Mouse (Mus musculus) heart, postnatal 10 days (tissue): Measurements from ENCODE around the gene Vdr. TPM values are rescaled to one million over a fixed set of nuclear protein-coding genes. Genes with fewer than 3 reads are reported as not detected.
A peak's percentile ranks its signal among the peaks of the same experiment; 100 is the strongest.

ENCODE experiments used
- DNase-seq, 2 experiments: peaks; one replicate each; pipeline ENCODE4 v3.0.0; 2021
- intact Hi-C: fragments of 180-260 bp; cut with DNase I; formaldehyde crosslinking; loops from one replicate; pipeline ENCODE4 v1.15.1; 2025
- total RNA-seq, 2 experiments: library from RNA; stranded (reverse); gene quantifications; 2 replicates each; pipeline ENCODE4 v1.2.3; 2021

Gene Vdr
- total RNA-seq, 2 experiments from 2014 or later = 1.6 to 2.3 TPM

DNA sequence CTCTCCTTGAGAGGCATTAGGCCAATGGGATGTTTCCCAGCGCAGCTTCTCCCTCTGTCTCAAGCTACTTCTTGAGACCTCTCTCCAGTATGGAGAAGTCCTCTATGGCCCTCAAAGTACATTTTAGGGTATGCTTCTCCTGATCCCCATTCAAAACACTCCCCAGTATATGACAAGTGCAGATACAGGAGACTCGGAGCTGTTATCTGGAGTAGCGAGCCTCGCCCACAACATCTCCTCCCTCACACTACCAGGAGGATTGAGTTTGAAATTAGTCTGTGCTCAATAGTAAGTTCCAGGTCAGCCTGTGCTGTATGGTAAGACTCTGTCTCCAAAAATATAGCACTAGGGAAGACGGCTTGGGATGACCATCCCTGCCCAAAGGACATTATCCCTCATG is 59.4 kb downstream of the Vdr start:
- no peak for DNase-seq
- intact Hi-C loops = loop anchor here (2.0 kb wide), 1 partner anchor 184 kb away; no protein-coding TSS in a partner anchor

DNA sequence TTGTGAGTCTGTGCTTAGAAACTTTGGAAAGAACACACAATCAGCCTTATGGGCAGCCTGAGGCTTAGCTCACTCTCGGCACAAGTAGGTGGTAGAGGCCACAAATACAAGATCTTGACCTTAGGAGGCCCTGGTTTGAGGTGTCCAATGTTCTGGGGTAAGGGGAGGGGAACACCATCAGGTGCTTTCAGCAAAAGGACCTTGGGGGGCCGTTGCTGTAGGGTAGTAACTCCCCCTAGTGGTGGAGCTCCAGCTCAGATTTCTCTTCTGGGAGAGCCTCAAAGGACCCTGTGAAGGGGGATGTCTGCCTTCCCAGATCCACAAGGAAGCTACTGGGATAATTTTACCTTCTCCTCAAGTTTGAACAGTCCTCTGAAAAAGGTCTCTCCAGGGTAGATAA is 60.0 kb downstream of the Vdr start:
- no peak for DNase-seq
- intact Hi-C loops = loop anchor here (2.0 kb wide), 1 partner anchor 184 kb away; no protein-coding TSS in a partner anchor

- intact Hi-C loops = loop anchor here (1.0 kb wide), 4 partner anchors 24 to 131 kb away; no protein-coding TSS in a partner anchor
- peak; percentile 93 to 94 for DNase-seq
Measured at GRCm38 (mm10) chr15:97849116-97849911, 61.1 kb downstream of the Vdr start.

- intact Hi-C loops = no loop called here
Measured at GRCm38 (mm10) chr15:97847866-97848265, 62.6 kb downstream of the Vdr start.

DNA sequence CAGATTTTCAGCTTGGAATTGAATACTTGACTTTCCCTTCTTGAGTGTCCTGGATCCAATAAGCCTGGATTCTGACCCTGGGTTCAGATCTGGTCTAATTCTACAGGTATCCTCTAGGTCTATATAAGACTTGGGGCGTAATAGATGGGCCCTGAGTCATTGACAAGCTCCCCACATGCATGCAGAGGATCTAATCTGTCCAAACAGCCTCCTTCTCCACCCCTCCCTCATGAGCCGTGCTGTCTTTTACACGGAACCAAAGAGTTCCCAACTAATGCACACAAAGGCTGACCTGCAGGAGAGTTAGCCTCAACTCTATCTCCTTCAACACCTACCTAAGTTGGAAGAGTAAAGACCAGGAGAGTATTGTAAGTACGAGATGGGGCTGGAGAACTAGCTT is 63.1 kb downstream of the Vdr start:
- intact Hi-C loops = no loop called here
- no peak for DNase-seq

More at GRCm38 (mm10) chr15:97847866-97848265, 62.6 kb downstream of the Vdr start:
- no peak for DNase-seq

GRCm38 (mm10) chr15:97846121-97846882 is 64.1 kb downstream of the Vdr start:
- intact Hi-C loops = no loop called here
- DNase-seq = no peak

DNA sequence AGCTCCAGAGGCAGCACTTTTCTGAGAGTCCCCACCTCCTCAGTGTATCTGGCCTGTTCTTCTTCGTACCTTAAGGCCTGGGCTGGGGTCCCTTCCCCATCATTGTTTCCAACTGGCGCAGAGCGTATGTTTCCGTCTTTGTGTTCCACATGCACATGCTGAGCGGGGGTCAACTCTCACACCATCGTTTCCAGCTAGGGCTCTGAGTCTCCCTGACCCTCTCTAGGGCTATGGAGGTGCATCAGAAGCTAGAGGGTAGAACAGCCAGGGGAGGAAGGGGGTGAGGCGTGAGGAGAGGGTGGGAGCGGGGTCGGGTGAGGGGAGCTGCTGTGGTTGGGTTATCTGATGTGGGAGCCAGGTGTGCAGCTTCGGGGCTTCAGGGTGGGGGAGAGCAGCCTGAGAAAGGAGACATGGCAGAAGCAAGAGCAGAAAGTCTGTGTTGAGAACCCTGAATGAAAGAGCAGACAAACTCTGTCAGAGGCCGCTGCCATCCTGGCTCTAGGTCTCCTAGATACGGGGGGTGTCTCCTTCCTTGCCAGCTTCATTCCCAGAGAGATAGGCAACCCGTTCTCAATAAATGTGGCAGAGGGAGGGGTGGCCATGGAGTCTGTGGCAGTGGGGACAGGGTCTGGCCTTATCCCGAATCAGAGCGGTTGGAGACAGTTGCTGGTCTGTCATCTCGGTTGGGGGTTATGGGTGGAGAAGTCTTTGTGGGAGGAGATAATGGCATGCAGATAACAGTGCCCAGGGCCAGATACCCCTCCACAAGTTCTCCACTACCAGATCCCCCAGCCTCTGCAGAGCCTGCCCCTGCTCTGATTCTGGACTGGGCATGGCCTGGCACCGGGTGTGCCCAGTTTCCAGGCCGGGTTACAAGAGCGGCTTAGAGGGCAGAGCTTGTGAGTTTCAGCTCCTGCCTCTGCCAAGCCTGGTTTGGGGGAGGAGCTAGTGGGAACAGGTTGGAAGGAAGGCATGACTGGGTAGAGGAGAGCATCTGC is 66.1 kb downstream of the Vdr start, which contains the start of gene Hdac7:
Hdac7 (minus strand) TSS at position 466 of the 998 bp plus-strand sequence.
- DNase-seq = no peak
- intact Hi-C loops = no loop called here

DNA sequence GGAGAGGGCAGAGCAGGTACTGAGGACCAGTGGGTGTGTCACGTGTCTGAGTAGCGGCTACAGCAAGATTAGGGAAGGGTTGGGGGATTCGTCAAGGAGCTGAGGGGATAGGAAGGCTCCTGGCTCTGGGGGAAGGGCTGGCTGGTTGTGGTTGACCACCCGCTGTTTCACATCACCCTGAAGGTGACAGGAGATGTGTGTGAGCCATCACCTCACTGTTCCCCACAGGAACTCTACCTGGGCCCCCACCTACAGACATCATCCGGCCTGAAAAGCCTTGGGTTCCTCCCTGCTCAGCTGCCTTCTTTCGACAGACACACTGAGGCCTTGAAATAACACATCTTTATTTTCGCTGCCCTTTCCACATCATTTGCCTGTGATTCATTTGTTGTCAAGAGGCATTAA is 67.2 kb downstream of the Vdr start:
- no peak for DNase-seq
- intact Hi-C loops = no loop called here

DNA sequence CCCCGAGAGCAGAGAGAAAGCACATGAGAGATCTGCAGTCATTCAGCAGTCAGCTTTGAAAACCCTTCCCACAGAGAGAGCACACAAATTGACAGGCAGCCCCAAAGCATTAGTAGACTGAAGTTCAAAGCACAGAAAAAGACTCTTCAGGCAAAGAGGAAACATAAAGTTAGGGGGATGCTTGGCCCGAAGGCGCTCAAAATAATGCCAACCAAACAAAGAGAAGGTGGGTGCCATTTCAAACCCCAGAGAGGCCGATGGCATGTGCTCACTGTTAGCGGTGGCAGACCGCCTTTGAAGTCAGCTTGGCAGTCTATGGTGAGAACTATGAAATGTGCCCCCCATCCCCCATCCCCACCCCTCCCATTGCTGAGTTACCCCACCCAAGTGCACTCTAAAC is 68.4 kb downstream of the Vdr start:
- intact Hi-C loops = no loop called here
- DNase-seq = no peak

DNA sequence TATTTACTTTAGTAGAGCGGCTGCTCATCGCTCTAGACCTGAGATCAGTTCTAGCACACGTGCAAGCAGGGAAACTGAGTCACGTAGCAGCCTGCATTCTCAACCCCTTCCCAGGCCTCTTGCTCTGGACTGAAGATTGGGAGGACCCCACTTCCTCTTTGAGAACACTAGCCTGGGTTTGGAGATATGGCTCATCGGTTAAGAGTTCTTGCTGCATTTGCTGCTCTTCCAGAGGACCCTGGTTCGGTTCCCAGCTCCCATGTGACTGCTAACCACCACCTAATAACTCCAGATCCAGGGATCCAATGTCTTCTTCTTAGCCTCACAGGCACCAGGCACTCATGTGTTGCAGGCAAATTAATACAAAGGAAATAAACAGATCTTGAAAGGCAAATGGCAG is 69.0 kb downstream of the Vdr start:
- intact Hi-C loops = loop anchor here (2.0 kb wide), 2 partner anchors 29 to 57 kb away; no protein-coding TSS in a partner anchor
- DNase-seq = no peak

DNA sequence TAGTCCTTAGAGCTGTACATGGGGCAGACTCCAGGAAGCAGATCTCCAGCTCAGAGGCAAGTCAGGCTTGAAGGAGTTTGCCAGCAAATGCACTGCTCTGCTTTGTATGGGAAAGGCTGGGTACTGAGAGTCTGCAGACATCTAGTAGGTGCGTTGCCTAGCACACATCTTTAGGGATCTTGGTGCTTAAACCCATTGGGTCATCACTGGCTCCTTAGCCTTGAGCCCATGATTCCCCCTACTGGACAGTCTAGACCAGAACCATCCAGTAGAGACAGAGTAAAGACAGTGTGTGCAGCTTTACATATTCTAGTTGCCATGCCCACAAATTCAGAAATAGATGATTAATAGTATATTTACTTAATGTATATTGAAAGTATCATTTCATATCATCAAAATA is 69.6 kb downstream of the Vdr start:
- intact Hi-C loops = loop anchor here (2.0 kb wide), 2 partner anchors 28 to 56 kb away; no protein-coding TSS in a partner anchor
- no peak for DNase-seq

DNA sequence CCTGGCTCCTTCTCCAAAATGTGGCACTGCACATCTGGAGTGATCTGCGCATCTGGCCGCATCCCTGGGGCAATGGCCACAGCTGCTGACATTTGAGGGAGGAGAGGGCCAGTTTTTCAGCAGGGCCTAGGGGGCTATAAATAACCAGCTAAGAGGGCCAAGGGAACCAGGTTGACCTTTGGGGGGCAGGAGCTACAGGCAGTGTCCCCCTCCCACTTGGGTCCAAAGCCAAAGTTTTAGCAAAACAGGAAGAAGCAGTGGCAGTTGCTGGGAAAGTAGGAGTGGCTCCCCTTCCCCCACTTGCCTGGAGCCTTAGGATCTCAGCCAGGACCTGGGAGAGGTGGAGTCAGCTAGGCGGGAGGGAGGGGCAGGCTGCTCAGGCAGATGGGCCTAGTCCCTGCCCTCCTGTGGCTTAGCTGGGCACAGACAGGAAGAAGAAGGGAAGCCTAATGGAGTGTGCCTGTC is 70.4 kb downstream of the Vdr start:
- intact Hi-C loops = loop anchor here (2.0 kb wide), 2 partner anchors 27 to 55 kb away; no protein-coding TSS in a partner anchor
- DNase-seq = peak; percentile 91 to 92

DNA sequence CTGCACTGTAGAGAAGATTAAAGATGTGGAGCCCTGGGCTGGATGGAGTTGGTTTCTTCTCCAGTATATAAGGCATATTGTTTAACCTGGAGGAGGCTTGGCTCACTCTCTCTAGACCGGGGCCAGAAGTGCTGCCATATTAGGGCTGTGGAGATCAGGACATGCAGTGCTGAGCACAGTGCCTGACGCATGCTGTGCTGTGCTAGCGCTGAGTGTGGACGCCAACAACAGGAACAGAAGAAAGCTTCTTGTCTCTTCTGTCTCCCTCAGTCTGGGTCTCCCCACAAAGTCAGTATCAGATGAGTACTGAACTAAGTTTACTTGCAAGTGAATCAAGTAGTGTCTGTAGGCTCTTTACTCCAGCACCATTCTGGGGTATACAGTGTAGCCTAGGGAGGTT is 71.0 kb downstream of the Vdr start:
- intact Hi-C loops = no loop called here
- DNase-seq = no peak

DNA sequence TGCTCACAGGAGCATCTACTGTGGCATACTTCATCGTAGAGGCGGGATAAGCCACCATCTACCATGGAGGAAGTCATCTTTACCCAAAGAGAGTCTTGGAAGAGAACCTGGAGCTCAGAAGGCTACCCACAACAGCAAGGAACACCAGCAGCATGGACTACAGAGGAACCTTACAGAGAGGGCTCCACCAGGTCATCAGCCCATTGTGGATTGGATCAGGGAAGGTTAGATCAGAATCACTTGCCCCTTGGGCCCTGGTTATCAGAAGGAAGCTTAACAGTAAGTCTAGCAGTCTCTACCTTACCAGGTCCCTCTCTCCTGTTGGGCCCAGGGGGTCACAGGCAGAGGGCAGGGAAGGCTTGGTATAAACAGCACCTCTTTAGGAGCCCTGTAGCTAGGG is 71.4 kb downstream of the Vdr start:
- no peak for DNase-seq

GRCm38 (mm10) chr15:97838395-97838794 is 72.0 kb downstream of the Vdr start:
- DNase-seq = peak in 1 of 2 experiments; percentile 46

More for the DNA sequence above, 71.4 kb downstream of the Vdr start:
- intact Hi-C loops = no loop called here

GRCm38 (mm10) chr15:97837491-97838061 is 72.9 kb downstream of the Vdr start:
- DNase-seq = peak; percentile 64 to 70
- intact Hi-C loops = no loop called here

More at GRCm38 (mm10) chr15:97838395-97838794, 72.0 kb downstream of the Vdr start:
- intact Hi-C loops = no loop called here

DNA sequence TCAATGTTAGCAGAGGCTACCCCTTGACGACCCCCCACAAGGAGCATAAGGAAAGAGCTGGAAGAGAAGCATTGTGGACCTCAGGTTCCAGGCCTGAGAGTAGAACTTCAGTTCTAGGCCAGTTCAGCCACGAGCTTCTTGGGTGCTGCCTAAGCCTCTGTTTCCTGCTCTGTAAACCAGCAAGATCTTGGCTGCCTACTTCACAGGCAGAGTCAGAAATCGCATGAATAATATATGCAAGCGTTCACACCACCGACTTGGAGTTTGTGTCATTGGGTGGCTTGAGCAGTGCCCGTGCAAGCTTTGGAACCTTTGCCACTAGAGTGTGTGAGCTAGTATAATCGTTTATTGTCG is 73.6 kb downstream of the Vdr start:
- intact Hi-C loops = no loop called here

DNA sequence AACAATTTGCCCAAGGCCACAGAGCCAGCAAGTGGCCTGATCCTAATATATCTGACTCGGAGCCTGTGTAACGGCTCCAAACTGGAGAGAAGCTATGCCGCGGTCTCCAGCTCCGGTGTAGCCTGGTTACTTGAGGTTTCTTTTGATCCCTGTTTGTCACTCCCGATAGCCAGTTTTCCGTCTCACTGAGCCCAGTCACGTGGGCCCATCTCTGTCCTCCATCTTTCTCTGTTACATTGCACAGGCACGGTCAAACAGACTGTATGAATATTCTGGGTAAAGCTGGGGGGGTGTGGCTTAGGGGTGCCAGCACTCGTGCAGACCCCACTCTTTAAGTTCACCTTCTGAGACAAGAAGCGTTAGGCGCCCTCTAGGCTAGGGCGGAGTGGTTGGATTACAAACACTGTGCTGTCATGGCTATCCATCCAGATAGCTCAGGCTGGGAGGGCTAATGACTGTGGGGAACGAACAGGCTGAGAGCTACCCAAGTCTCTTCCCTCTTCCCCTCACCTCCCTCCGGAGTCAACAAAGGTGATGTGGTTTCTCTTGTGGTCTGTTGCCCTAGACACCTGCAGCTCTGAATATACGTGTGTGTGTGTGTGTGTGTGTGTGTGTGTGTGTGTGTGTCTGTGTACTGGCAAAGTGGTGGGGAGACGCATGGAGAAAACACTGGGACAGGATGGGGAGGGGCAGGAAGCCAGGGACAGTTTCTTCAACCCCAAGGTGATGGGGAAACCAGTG is 74.1 kb downstream of the Vdr start:
- intact Hi-C loops = no loop called here
- no peak for DNase-seq

More for the DNA sequence above, 73.6 kb downstream of the Vdr start:
- DNase-seq = no peak
